Mouse (Mus musculus): ENCODE results near the gene Thap3.

Thap3 gene

DNA sequence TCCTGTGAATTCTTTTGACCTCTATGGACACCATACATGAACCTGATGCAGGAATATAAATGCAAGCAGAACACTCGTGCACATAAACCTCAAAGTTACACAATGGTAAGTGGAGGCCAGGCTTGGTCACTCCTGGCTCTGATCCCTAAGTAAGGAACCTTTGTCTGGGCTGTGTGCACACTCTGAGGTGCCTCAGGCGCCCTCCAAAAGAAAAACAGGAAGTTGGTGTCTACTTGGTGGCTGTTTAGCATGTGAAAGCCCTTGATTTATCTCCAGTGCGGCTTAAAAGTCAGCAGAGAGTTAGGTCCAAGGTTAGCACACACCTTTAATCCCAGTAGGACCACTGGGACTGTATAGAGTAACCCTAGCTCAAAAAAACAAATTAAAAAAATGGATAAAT lies 10.7 kb upstream of the Thap3 start:
- POLR2A ChIA-PET, result interaction anchor here in 2 of 4 experiments (1.1 to 3.3 kb wide), 4 partner anchors 9 to 29 kb away, joined by 3 to 17 read pairs (median 9); partner anchors contain the start of gene Klhl21 (in 2 of the 2)

DNA sequence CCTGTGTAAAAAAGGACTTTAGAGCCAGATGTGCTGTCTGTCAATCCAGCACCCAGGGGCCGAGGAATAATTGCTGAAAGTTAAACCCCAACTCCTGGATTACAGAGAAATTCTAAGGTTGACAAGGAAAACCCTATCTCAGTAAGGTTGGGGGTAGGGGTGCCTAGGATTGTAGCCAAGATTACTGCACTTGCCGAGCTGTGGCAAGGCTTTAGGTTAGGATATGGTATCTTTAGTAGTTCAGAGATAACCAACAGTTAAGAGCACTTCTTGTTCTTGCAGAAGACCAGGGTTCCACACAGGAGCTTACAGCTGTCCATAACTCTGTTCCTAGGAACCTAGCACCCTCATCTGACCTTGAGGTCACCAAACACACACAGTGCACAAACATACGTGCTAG lies 8.9 kb upstream of the Thap3 start:
- POLR2A ChIA-PET, result interaction anchor here in 2 of 4 experiments (1.0 to 4.8 kb wide), 4 partner anchors 10 to 16 kb away, joined by 3 to 45 read pairs (median 14); partner anchors contain the start of gene Klhl21 (in 2 of the 2)
- CTCF ChIA-PET, result interaction anchor here in 1 of 4 experiments (0.6 kb wide), 1 partner anchor 140 kb away, joined by 3 read pairs; no protein-coding TSS in a partner anchor

More for the DNA sequence above, 10.7 kb upstream of the Thap3 start:
- CTCF ChIA-PET, result interaction anchor here in 3 of 4 experiments (0.6 to 1.0 kb wide), 4 partner anchors 10 to 1776 kb away, joined by 3 read pairs; no protein-coding TSS in a partner anchor

DNA sequence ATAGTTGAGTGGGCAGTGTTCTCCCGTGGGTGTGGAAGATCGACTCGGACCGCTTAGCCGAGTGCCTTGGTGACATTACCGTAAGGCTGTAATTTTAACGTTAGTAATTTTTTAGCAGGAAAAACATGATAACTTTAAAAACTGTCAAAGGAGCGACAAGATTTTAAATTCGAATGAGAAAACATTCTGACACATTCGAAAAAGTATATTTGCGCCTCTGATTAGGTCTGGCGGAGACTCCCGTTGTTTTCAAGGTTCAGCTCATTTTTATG lies 8.1 kb upstream of the Thap3 start:
- ChIA-PET CTCF (interaction anchor here (0.7 to 1.6 kb wide), 17 partner anchors 9 to 157 kb away, joined by 3 to 14 read pairs (median 4); partner anchors contain the start of genes Klhl21 (in 2 of the 4), Dnajc11 (in 1 of the 4) and Nol9 (in 1 of the 4)), POLR2A (interaction anchor here in 3 of 4 experiments (0.6 to 4.8 kb wide), 29 partner anchors 9 to 1319 kb away, joined by 3 to 45 read pairs (median 4); partner anchors contain the start of genes Klhl21 (in 3 of the 3), Zbtb48 (in 2 of the 3) and Rpl22 (in 1 of the 3))

DNA sequence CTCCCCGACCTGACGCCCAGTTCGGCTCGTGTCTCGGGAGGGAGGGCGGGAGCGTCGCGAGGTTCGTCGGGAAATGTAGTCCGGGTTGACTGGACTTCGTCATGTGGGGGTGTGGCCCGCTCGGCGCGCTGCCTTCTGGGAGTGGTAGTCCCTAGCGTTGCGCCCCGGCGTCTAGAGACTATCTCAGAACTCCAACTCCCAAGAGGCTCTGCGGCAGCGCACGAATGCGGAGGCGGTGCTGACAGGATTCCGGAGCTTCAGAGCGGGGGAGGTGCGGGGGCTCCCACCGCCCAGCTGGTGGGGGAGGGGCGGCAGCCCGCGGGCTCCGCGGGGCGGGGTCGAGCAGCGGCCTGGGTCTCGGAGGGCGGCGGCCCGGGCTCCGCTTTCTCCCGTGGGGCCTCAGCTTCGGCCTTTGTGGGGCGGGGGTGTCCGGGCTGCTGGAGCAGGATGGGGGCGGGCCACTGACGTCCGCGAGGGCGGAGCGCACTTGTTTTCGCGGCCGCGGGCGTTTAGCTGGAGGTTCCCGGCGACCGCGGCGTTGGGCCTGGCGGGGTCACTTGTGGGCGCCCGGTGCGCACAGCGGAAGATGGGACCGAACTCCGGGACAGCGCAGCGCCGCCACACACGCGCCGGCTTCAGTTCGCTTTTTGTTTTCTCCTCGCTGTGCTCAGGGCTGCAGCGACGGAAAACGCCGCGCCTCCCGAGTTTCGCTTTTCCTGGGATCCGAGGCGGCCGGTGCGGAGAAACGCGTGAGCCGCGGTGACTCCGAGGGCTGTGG lies 7.6 kb upstream of the Thap3 start, which contains the start of gene Phf13:
Phf13 (minus strand) TSS at position 86 of the 778 bp plus-strand sequence.
- POLR2A ChIA-PET, result interaction anchor here in 3 of 4 experiments (0.6 to 4.8 kb wide), 50 partner anchors 8 to 1934 kb away, joined by 3 to 45 read pairs (median 4); partner anchors contain the start of genes Klhl21 (in 3 of the 3), Zbtb48 (in 2 of the 3) and Rpl22 (in 1 of the 3)
- CTCF ChIA-PET, result interaction anchor here (0.5 to 1.6 kb wide), 30 partner anchors 10 to 1630 kb away, joined by 3 to 14 read pairs (median 4); partner anchors contain the start of genes Dnajc11 (in 2 of the 4), Klhl21 (in 2 of the 4) and Nol9 (in 2 of the 4)

DNA sequence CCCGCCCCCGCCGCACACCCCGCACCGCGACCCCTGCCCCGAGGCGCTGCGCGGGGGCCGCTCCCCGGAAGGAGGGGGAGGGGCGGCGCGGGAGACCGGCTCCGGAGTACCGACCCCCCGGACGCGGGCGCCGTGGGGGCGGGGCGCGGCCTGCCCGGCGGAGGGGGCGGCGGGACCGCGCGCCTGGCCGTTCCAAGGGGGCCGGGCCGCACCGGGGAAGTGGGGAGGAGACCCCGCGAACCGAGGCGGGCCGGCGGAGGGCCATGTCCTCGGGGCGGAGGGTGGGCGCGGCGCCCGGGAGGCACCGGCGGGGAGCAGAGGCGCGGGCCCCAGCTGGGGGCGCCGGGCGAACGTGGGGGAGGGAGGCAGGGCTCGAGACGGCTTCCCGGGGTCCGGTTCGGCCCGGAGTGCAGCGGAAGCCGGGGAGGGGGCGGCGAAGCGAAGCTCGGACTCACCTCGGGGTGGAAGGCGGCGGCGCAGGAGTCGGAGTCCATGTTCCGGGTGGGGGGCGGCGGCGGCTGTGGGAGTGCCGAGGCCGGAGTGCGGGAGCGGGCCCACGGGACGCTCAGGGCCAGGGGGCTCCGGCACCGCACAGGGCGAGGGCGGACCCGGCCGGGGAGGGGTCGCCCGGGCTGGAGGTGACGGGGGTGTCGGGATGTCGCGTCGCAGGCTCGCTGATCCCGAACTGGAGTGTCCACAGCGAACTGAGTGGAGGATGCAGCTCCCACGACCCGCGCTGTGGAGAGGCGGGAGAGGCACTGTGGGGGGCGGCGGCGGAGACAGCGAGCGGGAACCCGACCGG lies 6.8 kb upstream of the Thap3 start:
- ChIA-PET CTCF (interaction anchor here (0.5 to 1.6 kb wide), 22 partner anchors 10 to 899 kb away, joined by 3 to 14 read pairs (median 4); partner anchors contain the start of genes Klhl21 (in 2 of the 4), Nol9 (in 2 of the 4) and Dnajc11 (in 1 of the 4)), POLR2A (interaction anchor here in 3 of 4 experiments (0.6 to 4.8 kb wide), 32 partner anchors 8 to 887 kb away, joined by 3 to 45 read pairs (median 4); partner anchors contain the start of genes Klhl21 (in 3 of the 3) and Zbtb48 (in 2 of the 3))

DNA sequence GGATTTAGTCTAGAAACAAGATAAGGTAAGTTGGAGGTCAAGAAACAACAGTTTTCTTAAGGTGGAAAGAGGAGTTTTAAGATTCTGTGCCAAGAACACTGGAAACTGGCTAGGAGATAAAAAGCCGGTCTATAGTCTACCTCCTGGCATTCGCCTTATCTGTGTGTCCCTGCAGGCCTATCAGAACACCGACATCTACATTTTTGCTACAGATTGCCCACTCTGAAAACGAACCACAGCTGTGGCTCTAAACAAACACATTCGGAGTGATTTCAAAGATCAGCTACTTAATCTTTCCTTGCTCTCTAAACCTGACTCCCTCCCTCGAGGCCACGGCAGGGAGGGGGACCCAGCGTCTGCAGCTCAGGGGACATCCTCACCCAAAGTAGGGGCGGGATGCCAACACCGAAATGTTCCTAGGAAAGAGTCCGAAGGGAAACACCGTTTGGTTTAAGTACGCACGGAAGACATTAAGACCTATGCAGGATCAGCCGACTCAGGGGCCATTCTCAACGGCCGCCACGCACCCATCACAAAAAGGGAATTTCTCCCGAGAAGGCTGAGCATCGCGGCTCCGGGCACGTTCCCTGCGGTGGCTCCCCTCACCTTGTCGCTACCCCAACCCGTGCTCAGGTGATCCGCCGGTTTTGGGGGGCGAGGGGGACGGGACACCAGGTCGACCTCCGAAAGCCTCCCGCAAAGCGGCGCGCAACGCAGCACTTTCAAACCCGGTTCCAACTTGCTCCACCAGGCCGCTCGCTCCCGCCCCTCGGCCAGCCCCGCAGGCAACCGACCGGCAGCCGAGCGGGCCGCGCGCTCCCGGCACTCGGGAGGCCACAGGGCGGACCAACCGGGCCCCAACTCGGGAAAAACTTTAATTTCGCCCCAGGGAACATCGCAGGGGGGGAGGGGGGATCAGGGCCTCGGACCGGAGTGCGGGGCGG lies 5.7 kb upstream of the Thap3 start:
- ChIA-PET CTCF (interaction anchor here (0.5 to 1.5 kb wide), 8 partner anchors 14 to 1300 kb away, joined by 3 to 4 read pairs (median 3); partner anchors contain the start of genes Klhl21 (in 1 of the 4) and Tas1r1 (in 1 of the 4)), POLR2A (interaction anchor here in 2 of 4 experiments (0.8 to 4.8 kb wide), 6 partner anchors 11 to 28 kb away, joined by 3 to 45 read pairs (median 3); partner anchors contain the start of gene Klhl21 (in 2 of the 2))

DNA sequence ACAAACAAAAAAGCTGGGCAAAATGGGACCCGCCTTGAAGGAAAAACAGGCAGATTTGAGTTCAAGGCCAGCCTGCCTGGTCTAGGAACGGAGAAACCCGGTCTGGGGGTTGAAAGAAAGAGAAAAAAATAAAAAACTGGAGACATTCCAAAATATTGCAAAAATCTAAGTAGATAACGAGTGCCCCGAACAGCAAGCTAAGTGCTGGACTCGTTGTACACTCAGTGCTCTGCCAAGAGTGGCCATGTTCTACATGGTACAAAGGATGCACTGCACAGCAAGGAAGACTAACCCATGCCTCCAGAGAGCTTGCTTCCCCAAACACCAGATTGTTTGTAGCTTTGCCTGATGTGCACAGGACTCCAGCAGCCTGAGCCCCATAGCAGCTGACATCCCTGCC lies 4.2 kb upstream of the Thap3 start:
- ChIA-PET POLR2A (interaction anchor here in 2 of 4 experiments (0.6 to 5.3 kb wide), 9 partner anchors 10 to 146 kb away, joined by 3 to 45 read pairs (median 4); partner anchors contain the start of gene Klhl21 (in 2 of the 2)), CTCF (interaction anchor here in 3 of 4 experiments (0.7 to 1.5 kb wide), 4 partner anchors 12 to 161 kb away, joined by 3 to 6 read pairs (median 3); no protein-coding TSS in a partner anchor)

DNA sequence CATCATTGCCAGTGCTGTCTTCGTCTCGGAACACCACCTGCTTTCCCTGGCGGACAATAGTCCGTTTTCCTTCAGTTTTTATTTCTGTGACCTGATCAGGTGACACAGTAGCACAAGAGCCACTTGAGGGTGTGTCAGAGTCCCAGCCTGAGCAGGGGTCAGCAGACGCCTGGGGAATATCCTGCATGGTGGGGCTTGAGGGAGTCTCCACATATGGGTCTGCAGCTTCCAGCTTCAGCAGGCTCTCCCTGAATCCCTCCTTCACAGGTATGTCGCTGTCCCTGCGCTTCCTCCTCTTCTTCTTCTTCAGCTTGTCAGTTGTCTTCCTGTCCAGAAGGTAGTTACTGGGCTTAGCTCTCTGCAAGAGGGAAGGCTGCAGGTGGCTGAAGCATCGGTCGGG lies 3.3 kb upstream of the Thap3 start:
- POLR2A ChIA-PET, result interaction anchor here in 2 of 4 experiments (0.6 to 5.3 kb wide), 9 partner anchors 9 to 1950 kb away, joined by 3 to 42 read pairs (median 4); partner anchors contain the start of gene Klhl21 (in 2 of the 2)
- CTCF ChIA-PET, result interaction anchor here in 1 of 4 experiments (1.2 to 1.5 kb wide), 2 partner anchors 12 to 15 kb away, joined by 4 to 6 read pairs; no protein-coding TSS in a partner anchor

DNA sequence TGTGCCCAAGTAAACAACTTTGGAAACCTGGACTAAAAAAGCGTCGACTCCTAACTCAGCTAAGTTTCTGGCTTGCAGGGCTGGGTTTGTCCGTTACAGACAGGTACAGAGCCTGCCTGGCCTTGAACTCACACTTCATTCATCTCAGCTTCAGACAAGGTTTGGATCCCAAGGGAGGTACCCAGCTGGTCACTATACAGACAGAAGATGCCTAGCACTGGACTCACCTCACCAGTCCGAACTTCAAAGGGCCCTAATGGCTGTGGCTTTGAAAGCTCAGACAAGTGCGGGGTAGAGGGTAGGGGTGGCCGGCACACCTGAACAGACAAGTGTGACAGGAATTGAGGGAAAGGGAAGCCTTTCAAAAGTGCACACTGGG lies 302 bp upstream of the Thap3 start:
- ChIA-PET CTCF (interaction anchor here (0.5 to 2.5 kb wide), 18 partner anchors 8 to 199 kb away, joined by 3 to 13 read pairs (median 4); partner anchors contain the start of gene Nol9 (in 2 of the 4)), POLR2A (interaction anchor here in 3 of 4 experiments (0.6 to 5.3 kb wide), 18 partner anchors 8 to 488 kb away, joined by 3 to 42 read pairs (median 4); partner anchors contain the start of genes Klhl21 (in 3 of the 3), Nol9 (in 2 of the 3), Tas1r1 (in 2 of the 3) and Zbtb48 (in 2 of the 3))

DNA sequence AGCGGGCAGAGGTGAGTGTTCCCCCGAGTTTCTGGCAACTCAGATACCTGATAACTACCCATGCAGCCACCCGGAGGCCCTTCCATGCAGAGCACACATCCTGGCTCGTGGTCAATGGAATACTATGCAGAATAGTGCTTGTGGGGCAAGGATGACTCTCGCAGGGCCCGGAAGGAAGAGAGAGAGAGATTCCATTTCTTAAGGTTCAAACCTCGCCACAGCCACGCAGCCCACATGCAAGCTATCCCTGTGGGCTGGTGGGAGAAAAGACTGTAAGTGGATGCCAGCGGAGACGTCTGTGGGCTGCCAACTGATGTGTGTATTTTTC lies 819 bp downstream of the Thap3 start:
- POLR2A ChIA-PET, result interaction anchor here in 3 of 4 experiments (0.7 to 5.3 kb wide), 10 partner anchors 8 to 337 kb away, joined by 3 to 42 read pairs (median 4); partner anchors contain the start of genes Klhl21 (in 2 of the 3), Phf13 (in 1 of the 3) and Rpl22 (in 1 of the 3)
- CTCF ChIA-PET, result interaction anchor here in 1 of 4 experiments (0.6 to 1.1 kb wide), 2 partner anchors 15 to 68 kb away, joined by 3 read pairs; no protein-coding TSS in a partner anchor

DNA sequence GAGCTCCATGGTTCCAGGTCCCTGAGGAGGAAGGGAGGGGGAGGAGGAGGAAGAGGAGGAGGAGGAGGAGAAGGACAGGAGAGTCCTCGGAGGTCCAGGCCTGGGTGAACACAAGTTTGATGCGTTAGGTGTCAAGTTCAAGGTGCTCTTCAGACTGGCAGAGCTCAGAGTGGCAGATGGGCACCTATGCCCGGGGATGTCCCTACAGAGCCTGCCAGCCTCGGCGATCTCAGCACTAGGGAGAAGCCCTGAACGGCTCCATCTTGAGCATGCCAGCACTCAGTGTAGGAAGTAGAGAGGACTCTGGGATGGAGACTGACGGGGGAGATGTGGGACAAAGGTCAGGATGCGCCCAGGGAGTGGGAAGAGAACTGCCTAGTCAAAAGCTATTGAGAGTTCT lies 2.1 kb downstream of the Thap3 start:
- ChIA-PET POLR2A (interaction anchor here in 2 of 4 experiments (0.8 to 1.9 kb wide), 8 partner anchors 13 to 115 kb away, joined by 3 to 7 read pairs (median 4); partner anchors contain the start of genes Klhl21 (in 1 of the 2) and Zbtb48 (in 1 of the 2)), CTCF (interaction anchor here in 3 of 4 experiments (0.6 to 2.6 kb wide), 10 partner anchors 9 to 857 kb away, joined by 3 to 8 read pairs (median 4); partner anchors contain the start of gene Dnajc11 (in 1 of the 3))

DNA sequence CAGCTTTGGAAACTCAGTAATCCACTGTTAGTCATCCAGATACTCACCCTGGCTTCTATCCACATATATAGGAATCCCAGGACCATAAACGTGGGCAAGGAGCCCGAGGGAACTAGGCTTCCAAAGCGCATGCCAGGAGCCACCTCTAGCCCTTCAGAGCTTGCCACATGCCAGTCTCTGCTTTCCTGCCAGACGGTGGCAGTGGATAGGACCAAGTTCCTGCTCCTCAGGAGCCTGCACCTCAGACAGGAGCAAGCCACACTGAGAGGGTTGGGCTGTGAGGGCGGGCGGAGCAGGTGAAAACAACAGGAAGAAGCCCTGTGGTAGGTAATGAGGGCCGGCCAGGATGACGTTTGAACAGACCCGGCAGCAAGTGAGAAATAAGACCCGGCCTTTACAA lies 2.9 kb downstream of the Thap3 start:
- ChIA-PET POLR2A (interaction anchor here in 3 of 4 experiments (0.6 to 1.7 kb wide), 6 partner anchors 12 to 103 kb away, joined by 3 to 7 read pairs (median 4); partner anchors contain the start of genes Klhl21 (in 2 of the 3) and Zbtb48 (in 1 of the 3)), CTCF (interaction anchor here in 3 of 4 experiments (0.6 to 2.6 kb wide), 8 partner anchors 8 to 168 kb away, joined by 3 to 8 read pairs (median 4); partner anchors contain the start of gene Dnajc11 (in 1 of the 3))

DNA sequence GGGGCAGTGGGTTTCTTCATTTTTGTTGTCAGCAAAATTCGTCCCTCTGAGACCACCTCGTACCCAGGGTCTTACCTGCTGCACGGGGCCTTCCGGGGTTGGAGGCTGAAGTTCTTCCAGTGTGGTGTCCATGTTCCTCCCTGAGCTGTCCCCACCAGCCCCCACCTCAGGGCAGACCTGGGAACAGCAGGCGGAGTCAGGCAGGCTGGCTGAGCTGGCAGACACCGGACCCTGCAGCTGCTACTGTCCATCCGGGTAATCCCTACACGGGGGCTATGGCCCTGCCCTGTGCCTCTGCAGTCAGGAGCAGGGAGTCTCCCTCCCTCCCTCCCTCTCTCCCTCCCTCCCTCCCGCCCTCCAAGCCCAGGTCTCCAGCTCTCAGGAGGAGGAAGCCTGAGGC lies 5.2 kb downstream of the Thap3 start:
- CTCF ChIA-PET, result interaction anchor here (0.5 to 4.4 kb wide), 18 partner anchors 9 to 642 kb away, joined by 3 to 47 read pairs (median 4); partner anchors contain the start of genes Dnajc11 (in 1 of the 4), Phf13 (in 1 of the 4), Rnf207 (in 1 of the 4) and Zbtb48 (in 1 of the 4)
- POLR2A ChIA-PET, result interaction anchor here (0.6 to 2.5 kb wide), 30 partner anchors 8 to 508 kb away, joined by 3 to 10 read pairs (median 4); partner anchors contain the start of genes Phf13 (in 3 of the 4), Klhl21 (in 2 of the 4), Espn (in 1 of the 4) and Tas1r1 (in 1 of the 4)

DNA sequence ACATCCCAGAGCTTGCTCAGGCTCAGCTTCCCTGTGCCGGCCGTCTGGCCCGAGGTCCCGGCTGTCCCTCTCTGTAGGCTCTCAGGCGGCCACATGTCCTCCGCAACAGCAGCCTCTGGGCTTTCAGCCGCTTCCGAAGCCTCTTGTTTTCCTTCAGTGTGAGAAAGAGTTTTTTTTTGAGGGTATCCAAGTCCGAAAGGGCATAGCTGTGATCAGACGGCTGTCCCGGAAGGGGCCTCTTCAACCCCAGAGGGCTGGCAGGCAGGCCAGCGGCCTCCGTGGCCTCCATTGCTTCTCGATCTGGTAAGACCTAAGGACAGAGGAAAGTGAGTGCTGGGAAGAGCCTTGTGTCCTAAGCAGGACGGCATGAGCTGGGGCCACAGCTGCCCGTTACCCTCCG lies 5.8 kb downstream of the Thap3 start:
- CTCF ChIA-PET, result interaction anchor here (0.5 to 4.4 kb wide), 17 partner anchors 9 to 1333 kb away, joined by 3 to 47 read pairs (median 4); partner anchors contain the start of genes Dnajc11 (in 1 of the 4), Phf13 (in 1 of the 4), Rnf207 (in 1 of the 4) and Zbtb48 (in 1 of the 4)
- POLR2A ChIA-PET, result interaction anchor here (0.6 to 2.5 kb wide), 26 partner anchors 8 to 225 kb away, joined by 3 to 10 read pairs (median 4); partner anchors contain the start of genes Phf13 (in 3 of the 4), Klhl21 (in 2 of the 4), Tas1r1 (in 1 of the 4) and Zbtb48 (in 1 of the 4)

DNA sequence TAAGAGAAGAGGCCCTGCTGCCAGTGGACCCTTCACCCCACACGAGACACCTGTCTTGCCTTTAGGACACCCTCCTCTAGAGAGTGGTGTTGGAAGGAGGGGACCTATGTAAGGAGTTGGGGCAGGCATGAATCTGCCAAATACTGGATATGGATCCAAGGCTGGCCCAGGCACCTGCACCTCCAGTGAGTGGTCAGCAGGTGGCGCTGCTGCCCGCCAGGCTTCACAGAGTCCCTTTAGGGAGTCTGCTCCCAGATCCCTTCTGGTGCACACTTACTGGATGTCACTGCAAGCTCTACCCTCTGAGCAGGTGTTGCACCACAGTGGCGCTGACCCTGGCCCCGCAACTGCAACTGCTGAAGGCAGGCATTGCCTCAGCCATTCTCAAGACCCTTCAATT lies 7.4 kb downstream of the Thap3 start:
- ChIA-PET CTCF (interaction anchor here (0.6 to 4.4 kb wide), 62 partner anchors 8 to 267 kb away, joined by 3 to 47 read pairs (median 4); partner anchors contain the start of genes Klhl21 (in 3 of the 4), Nol9 (in 2 of the 4), Tas1r1 (in 2 of the 4) and Dnajc11 (in 1 of the 4)), POLR2A (interaction anchor here (0.7 to 2.4 kb wide), 27 partner anchors 7 to 78 kb away, joined by 3 to 11 read pairs (median 4); partner anchors contain the start of genes Klhl21 (in 3 of the 4), Nol9 (in 2 of the 4), Phf13 (in 2 of the 4) and Zbtb48 (in 2 of the 4))

Measured in embryonic stem cell, embryonic (primary cell).